Mouse (Mus musculus) embryo, embryonic 10 days (tissue): ENCODE measurements around the gene Syt15.
"Not testable (repeated sequence)": the region's sequence is repeated elsewhere in the genome, so short reads cannot be mapped to it uniquely, and the experiment has no call there.

Source experiments
- DNase-seq: peaks from one replicate; pipeline ENCODE4 v3.0.0-alpha.2; 2015; ENCODE audit warnings: low spot score

Syt15 gene

GRCm38 (mm10) chr14:34228830-34229506, 9.6 kb downstream of the Syt15 start:
- no peak for DNase-seq

- no peak for DNase-seq
Observed at GRCm38 (mm10) chr14:34232340-34232739, 12.9 kb downstream of the Syt15 start.

- DNase-seq, result no peak
Observed at GRCm38 (mm10) chr14:34232866-34233680, 13.7 kb downstream of the Syt15 start.

DNA sequence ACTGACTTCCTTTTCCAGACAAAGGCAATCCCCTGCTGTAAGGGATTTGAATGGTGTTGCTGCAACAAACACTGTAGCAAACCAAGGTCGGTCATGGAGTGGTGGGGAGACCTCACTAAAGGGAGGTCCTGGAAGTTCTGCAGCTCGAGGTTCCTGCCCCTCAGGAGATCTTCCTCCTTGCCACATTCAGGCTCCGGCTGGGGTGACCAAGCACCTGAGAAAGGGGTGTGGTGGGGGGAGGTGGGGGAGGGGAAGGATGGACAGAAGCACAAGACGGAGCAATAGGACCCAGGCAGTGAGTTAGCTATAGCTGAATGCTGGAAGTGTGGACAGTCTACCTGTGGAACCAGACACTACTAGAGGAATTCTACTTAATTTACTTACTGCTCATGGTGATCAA, 14.5 kb downstream of the Syt15 start:
- no peak for DNase-seq

DNA sequence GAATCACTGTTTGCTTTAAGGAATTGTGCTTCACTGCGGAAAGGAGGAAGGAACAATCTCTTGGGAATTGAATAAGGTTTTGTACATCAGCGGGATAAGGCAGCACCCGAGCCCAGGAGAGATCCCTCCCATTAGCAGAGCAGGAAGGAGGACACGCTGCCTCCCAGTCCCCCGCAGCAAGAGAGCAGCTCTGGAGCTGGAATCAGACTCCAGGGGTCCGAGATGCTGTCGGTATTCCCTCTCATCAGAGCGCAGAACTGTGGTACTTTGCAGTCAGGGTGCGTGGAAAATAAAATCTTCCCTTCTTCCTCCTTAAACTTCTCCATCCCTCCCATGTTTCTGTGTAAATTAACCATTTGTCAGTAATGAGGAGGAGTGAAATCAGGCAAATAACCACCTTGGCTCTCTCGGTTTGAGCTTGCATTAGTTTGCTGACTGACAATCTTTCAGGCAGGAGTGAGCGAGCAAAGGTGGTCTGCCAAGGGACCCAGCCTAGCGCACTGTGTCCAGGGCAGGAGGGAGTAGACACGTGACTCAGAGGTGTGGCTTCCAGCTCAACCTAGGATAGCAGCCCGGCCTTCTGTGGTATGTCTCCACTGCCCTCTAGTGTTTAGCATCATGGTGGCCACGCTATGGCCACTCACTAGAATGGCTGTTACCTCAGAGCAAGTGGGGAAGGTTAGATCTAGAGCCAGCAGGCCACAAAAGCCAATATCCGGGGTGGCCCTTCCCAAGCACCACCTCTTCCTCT, 15.4 kb downstream of the Syt15 start:
- DNase-seq, result peak; percentile 94

DNA sequence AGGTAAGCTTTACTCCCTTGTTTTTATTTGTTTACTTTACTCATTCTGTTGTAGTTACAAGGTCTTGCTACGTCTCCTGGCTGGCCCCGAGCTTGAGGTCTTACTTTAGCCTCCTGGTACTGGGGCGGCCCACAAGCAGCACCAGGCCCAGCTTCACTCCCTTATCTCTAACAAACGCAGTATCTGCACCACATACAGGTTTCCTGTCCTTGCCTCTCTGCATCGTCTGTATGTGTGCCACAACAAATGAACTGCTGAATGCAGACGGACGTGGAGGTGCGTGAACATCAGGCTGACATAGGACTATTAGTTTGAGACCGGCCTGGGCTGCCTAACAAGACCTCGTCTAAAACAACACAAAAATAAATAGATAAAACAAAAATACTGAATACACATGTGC, 20.9 kb downstream of the Syt15 start:
- DNase-seq, result no peak

DNA sequence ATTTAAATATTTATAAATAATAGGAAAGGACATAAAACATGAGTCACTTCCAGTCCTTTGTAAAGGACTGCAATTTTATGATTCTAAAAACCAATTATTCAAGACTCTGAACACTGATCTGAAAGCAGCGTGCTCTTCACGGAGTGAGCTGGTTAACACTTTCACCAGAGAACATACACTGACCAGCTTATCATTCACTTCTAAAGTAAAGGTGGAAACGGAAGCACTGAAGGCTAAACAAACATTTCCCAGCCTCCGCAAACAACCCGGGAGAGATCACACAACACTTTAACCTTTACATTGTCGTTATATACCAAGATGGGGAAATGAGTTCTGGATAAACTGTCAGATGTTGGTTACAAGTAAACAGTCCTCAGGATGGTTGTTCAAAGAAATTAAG, 21.3 kb downstream of the Syt15 start:
- DNase-seq, result no peak

GRCm38 (mm10) chr14:34252470-34253145, 33.2 kb downstream of the Syt15 start:
- no peak for DNase-seq

- DNase-seq, result no peak
Observed at GRCm38 (mm10) chr14:34253261-34253660, 33.9 kb downstream of the Syt15 start.

- DNase-seq, result not testable (repeated sequence)
Observed at GRCm38 (mm10) chr14:34258525-34258924, 39.1 kb downstream of the Syt15 start.

- DNase-seq, result no peak
Observed at GRCm38 (mm10) chr14:34268046-34268445, 48.7 kb downstream of the Syt15 start.

DNA sequence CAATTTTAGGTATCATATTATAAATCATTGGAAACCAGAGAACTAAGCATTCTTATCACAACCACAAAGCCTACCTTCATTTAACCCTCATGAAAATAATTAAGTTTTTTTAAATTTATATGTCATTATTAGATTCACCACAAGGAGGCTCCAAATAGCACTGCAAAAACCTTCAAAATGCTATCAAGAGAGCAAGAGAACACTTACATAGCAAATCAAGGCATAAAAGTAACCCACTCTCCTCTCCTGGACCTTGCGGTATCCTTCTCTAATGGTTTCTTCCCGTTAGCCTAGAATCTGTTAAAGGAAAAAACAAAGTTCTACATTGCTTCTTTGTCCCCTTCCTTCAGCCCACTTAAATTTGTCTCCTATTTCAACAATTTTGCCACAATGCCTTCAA, 53.9 kb downstream of the Syt15 start:
- DNase-seq, result no peak

GRCm38 (mm10) chr14:34274141-34274540, 54.7 kb downstream of the Syt15 start:
- DNase-seq, result no peak

DNA sequence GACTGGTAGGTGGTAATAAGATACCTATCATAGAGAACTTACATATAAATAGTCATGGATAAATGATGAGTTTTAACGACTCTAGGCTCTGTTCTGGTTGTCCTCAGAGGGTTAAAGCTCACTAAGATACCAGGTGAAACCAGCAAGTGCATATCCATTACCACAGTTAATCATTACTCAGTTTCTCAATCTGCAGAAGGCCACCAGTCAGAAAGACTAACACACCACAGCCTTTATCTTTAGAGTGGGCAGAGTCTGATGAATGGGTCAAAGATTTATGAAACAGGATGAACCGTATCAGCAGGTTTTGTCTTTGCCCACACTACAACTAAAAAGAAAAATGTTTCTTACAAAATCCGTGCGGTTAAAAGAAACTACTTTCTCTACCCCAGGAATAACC, 55.8 kb downstream of the Syt15 start:
- DNase-seq, result no peak

DNA sequence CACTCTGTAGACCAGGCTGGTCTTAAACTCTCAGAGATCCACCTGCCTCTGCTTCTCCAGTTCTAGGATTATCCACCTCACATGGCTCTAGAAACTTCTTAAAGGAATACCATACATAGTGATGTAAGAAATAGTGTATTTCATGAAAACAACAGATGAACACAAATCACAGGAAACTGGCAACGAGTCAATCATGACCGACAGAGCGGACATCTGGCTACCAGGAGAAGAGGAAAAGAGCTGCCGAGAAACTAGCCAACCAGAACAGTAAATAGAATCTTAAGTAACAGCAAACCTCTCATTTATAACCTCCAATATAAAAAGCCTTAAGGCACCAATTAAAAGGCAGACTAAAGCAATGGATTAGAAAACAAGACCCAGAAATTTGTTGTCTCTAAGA, 60.3 kb downstream of the Syt15 start:
- DNase-seq, result no peak
